Mouse (Mus musculus) thymus, postnatal 25 days (tissue): Measurements from ENCODE around the gene Gdpd2.
A peak's percentile ranks its signal among the peaks of the same experiment; 100 is the strongest.

ENCODE experiments used
- DNase-seq: peaks from one replicate; pipeline ENCODE4 v3.0.0; 2022

The Gdpd2 gene

GRCm38 (mm10) chrX:100729665-100730188 lies at the start of gene Gdpd2:
Gene Gdpd2 (plus strand): TSS chrX:100729873.
- DNase-seq = peak; percentile 1

GRCm38 (mm10) chrX:100686527-100686926 lies 43.1 kb upstream of the Gdpd2 start:
- no peak for DNase-seq

- no peak for DNase-seq
Observed at GRCm38 (mm10) chrX:100687360-100688032, 42.2 kb upstream of the Gdpd2 start.

GRCm38 (mm10) chrX:100688033-100688370 lies 41.7 kb upstream of the Gdpd2 start:
- no peak for DNase-seq

GRCm38 (mm10) chrX:100696776-100697175 lies 32.9 kb upstream of the Gdpd2 start:
- no peak for DNase-seq

- no peak for DNase-seq
Observed at GRCm38 (mm10) chrX:100708032-100708431, 21.6 kb upstream of the Gdpd2 start.

GRCm38 (mm10) chrX:100716173-100716572 lies 13.5 kb upstream of the Gdpd2 start:
- DNase-seq = no peak

DNA sequence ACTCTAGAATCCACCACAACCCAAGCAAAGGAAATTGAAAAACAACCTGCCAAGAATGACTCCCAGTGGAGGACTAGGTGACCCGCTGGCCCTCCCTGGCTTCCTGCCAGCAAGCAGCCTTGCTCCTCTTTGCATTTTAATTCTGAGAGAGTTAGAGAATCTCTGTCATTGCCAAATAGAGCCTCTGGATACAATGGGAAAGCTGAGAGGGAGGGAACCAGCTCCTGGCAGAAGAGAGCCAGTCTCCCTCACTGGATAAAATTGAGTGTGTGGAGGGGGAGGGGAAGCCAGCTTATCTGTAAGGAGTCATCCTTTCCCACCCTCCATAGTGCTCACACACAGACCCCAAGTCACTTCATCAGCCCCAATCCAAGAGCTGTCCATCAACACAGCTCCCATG lies 726 bp upstream of the Gdpd2 start:
- DNase-seq = no peak

DNA sequence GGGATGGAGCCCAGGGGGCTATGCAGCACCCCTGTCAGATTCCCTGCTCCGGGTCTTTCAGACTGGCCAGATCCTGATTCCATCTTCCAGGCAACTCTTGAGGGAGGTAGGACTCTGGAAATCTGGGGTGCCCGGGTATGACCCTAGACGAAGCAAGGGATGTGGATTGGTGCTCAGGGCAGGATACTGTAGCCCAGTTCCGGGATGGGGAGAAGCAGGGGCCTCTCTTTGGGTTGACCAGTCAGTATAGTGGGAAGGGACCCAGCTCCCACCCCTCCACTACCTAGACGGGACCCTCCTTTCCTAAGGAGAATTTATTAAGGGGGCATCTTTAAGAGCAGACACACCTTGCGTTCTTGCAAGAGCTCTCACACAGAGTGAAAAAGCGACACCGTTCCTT lies 593 bp downstream of the Gdpd2 start:
- DNase-seq = no peak

- DNase-seq = no peak
Observed at GRCm38 (mm10) chrX:100734359-100734758, 4.7 kb downstream of the Gdpd2 start.

- peak; percentile 6 for DNase-seq
Observed at GRCm38 (mm10) chrX:100738918-100739317, 9.2 kb downstream of the Gdpd2 start.

DNA sequence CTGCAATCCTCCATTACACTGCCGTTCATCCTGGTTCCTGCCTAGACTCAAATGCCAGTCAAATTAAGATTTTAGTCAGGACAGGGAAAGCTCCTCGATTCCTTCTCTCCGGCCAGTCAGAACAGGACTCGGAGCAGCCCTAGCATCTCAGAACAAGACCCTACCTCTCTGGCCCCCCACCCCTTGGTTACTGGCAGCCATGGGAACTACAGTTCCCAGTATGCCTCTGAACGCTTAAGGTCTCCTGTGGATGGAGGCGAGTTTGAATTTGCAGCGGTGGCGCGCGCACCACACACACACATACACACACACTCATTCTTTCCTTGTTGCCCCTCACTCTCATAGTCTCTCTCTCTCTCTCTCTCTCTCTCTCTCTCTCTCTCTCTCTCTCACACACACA lies 9.8 kb downstream of the Gdpd2 start:
- no peak for DNase-seq

- DNase-seq = no peak
Observed at GRCm38 (mm10) chrX:100740785-100741184, 11.1 kb downstream of the Gdpd2 start.

DNA sequence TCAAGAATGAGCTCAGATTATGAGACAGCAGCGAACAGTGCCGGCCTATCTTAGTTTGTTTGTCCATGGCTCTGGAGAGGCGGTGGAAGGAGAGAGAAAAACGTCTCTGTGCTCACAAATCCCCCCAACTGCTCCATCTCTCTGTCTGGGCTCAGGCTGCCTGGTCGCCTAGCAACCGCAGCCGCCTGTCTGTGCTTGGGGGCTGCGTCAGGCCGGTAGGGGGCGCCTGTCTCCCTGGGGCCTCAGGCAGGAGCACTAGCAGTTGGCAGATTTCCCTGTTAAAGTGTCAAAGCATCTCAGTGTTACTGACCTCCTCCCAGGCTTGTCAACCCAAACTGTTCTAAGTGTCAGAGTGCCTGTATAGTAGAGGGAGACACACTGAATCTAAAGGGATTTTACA lies 12.3 kb downstream of the Gdpd2 start:
- peak; percentile 58 for DNase-seq

- no peak for DNase-seq
Observed at GRCm38 (mm10) chrX:100765855-100766254, 36.2 kb downstream of the Gdpd2 start.

- no peak for DNase-seq
Observed at GRCm38 (mm10) chrX:100767181-100767884, 37.7 kb downstream of the Gdpd2 start, which contains the start of gene Dlg3. Gene Dlg3 (plus strand): TSS chrX:100767722.

GRCm38 (mm10) chrX:100767885-100768626 lies 38.4 kb downstream of the Gdpd2 start:
- no peak for DNase-seq

GRCm38 (mm10) chrX:100769281-100769680 lies 39.6 kb downstream of the Gdpd2 start:
- no peak for DNase-seq

GRCm38 (mm10) chrX:100774341-100774811 lies 44.7 kb downstream of the Gdpd2 start:
- peak; percentile 78 for DNase-seq

GRCm38 (mm10) chrX:100775405-100775804 lies 45.7 kb downstream of the Gdpd2 start:
- no peak for DNase-seq

DNA sequence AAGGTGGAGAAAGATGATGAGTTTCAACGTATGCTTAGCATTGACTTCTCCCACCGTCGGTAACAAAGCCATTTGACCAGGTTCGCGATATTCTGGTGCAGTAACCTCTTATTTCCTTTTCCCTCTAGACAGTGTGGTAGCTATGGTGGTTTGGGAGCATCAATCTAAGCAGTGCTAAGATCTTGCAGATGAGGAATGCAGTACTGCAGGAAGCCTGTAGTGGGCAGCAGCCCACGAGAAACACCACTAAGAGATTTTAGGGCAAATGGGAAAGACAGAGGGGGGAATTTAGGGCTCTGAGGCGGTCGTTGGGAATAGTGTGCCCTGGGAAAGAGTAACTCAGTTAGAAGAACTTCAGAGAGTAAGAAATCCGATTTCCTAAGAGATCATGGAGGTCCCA lies 46.8 kb downstream of the Gdpd2 start:
- peak; percentile 64 for DNase-seq

DNA sequence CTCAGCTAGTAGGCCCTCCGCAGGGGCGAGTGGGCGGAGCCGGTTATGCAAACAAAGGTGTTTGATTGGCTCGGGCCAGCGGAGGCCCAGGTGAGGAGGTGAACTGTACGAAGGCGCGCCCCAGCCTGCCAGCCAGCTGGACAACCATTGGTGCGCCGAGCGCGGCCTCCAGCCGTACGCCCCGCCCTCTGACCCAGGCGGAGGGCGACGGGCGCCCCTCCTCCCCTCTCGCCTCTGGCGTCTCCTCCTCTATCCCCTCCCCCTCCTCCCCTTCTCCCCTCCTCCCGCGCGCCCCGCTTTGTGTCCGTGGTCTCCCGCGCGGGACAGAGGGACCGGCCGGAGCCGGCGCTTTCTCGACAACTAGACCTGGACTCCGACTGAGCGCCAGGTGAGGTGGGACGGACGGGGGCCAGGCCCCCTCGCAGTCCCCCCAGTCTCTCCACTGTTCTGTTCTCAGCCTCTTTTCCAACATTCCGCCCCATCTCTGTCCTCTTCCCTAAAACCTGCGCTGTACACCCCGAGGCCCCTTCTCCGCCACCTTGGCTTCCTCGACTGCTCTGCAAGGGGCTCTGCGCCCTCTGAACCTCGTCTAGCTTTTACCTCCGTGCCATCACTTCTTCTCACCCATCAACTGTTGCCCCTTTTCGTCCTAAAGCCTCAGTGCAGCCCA lies 47.4 kb downstream of the Gdpd2 start:
- DNase-seq = peak; percentile 83

DNA sequence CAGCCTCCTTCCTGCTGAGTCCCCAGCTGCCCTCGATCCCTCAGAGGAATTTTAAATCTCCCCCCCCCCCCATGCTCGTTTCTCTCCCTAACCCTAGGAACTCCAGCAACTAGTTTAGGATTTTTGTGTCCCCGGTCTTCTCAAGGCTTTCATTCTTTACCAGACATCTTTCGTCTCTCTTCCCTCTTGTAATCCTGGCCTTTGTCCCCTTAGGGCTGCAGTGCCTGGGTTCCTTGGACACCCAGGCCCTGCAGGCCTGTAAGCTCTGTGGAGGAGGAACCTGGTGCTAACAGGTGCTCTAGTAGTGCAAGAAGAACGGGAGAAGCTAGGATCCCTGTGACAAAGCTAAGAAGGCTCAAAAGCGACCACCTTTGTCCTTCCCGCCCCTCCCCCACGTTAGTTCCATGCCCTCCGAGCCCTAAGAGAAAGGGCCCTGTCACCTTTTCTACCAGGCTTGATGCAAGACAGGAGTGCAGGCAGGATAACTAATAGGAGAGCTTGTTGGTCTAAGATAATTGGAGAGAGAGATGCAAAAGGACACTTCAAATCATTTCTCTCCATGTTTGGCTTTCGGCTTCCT lies 48.1 kb downstream of the Gdpd2 start:
- no peak for DNase-seq
